Mouse (Mus musculus): Measurements from ENCODE around the gene Ddx52. TPM values are rescaled to one million over a fixed set of nuclear protein-coding genes. Genes with fewer than 3 reads are reported as not detected.

Gene Ddx52
- polyA plus RNA-seq, 1 experiment: 19.4 TPM

- no peaks in the 10 kb centered on the region for H3K4me1 ChIP-seq (ENCODE audit: control insufficient read depth, insufficient read depth, low read length)
- TF ChIP-seq CTCF (IDR thresholded peaks at IDR 0.05; ENCODE audit: control insufficient read depth, insufficient read depth, low read length): no peak
- whole genome bisulfite sequencing: 92% methylated on average over 5 of the region's 5 CpGs
- H3K4me3 ChIP-seq (replicated peaks; ENCODE audit: control insufficient read depth, low read depth, low read length): no peak overlapping the region
- no peak overlapping the region for H3K27ac ChIP-seq (ENCODE audit: control insufficient read depth, insufficient read depth, low read depth, low read length, poor library complexity)
Observed at GRCm38 (mm10) chr11:83997171-83997868, 55.5 kb downstream of the Ddx52 start.

GRCm38 (mm10) chr11:83998993-83999392, 57.1 kb downstream of the Ddx52 start:
- TF ChIP-seq CTCF (IDR thresholded peaks at IDR 0.05; ENCODE audit: control insufficient read depth, insufficient read depth, low read length) (no peak), POLR2A (IDR thresholded peaks at IDR 0.05; ENCODE audit: borderline replicate concordance, control insufficient read depth, low read depth, low read length) (no peak)

GRCm38 (mm10) chr11:83999411-83999915, 57.6 kb downstream of the Ddx52 start:
- Histone ChIP-seq H3K4me1 (ENCODE audit: control insufficient read depth, insufficient read depth, low read length) (no peaks in the 10 kb centered on the region), H3K27ac (ENCODE audit: control insufficient read depth, insufficient read depth, low read depth, low read length, poor library complexity) (no peak overlapping the region), H3K4me3 (replicated peaks; ENCODE audit: control insufficient read depth, low read depth, low read length) (no peak overlapping the region)
- 85% methylated on average over 4 of the region's 4 CpGs for WGBS
- TF ChIP-seq CTCF (IDR thresholded peaks at IDR 0.05; ENCODE audit: control insufficient read depth, insufficient read depth, low read length) (no peak), POLR2A (IDR thresholded peaks at IDR 0.05; ENCODE audit: borderline replicate concordance, control insufficient read depth, low read depth, low read length) (no peak)

More at GRCm38 (mm10) chr11:83998993-83999392, 57.1 kb downstream of the Ddx52 start:
- Histone ChIP-seq H3K4me3 (replicated peaks; ENCODE audit: control insufficient read depth, low read depth, low read length) (no peak overlapping the region), H3K4me1 (ENCODE audit: control insufficient read depth, insufficient read depth, low read length) (no peaks in the 10 kb centered on the region), H3K27ac (ENCODE audit: control insufficient read depth, insufficient read depth, low read depth, low read length, poor library complexity) (no peak overlapping the region)
- 92% methylated on average over 3 of the region's 3 CpGs for WGBS

GRCm38 (mm10) chr11:84001257-84001656, 59.4 kb downstream of the Ddx52 start:
- Histone ChIP-seq H3K27ac (ENCODE audit: control insufficient read depth, insufficient read depth, low read depth, low read length, poor library complexity) (no peak overlapping the region), H3K4me1 (ENCODE audit: control insufficient read depth, insufficient read depth, low read length) (no peaks in the 10 kb centered on the region), H3K4me3 (replicated peaks; ENCODE audit: control insufficient read depth, low read depth, low read length) (no peak overlapping the region)
- WGBS: 86% methylated on average over 3 of the region's 3 CpGs
- TF ChIP-seq POLR2A (IDR thresholded peaks at IDR 0.05; ENCODE audit: borderline replicate concordance, control insufficient read depth, low read depth, low read length) (no peak), CTCF (IDR thresholded peaks at IDR 0.05; ENCODE audit: control insufficient read depth, insufficient read depth, low read length) (no peak)

- WGBS: 94% methylated on average over 6 of the region's 6 CpGs
- H3K4me3 ChIP-seq (replicated peaks; ENCODE audit: control insufficient read depth, low read depth, low read length): no peak overlapping the region
- no peak overlapping the region for H3K27ac ChIP-seq (ENCODE audit: control insufficient read depth, insufficient read depth, low read depth, low read length, poor library complexity)
- TF ChIP-seq POLR2A (IDR thresholded peaks at IDR 0.05; ENCODE audit: borderline replicate concordance, control insufficient read depth, low read depth, low read length) (no peak), CTCF (IDR thresholded peaks at IDR 0.05; ENCODE audit: control insufficient read depth, insufficient read depth, low read length) (no peak)
- H3K4me1 ChIP-seq (ENCODE audit: control insufficient read depth, insufficient read depth, low read length): no peaks in the 10 kb centered on the region
Observed at GRCm38 (mm10) chr11:84003986-84004385, 62.1 kb downstream of the Ddx52 start.

GRCm38 (mm10) chr11:84009001-84009400, 67.1 kb downstream of the Ddx52 start:
- WGBS: 84% methylated on average over 9 of the region's 9 CpGs
- Histone ChIP-seq H3K4me1 (ENCODE audit: control insufficient read depth, insufficient read depth, low read length) (no peaks in the 10 kb centered on the region), H3K4me3 (replicated peaks; ENCODE audit: control insufficient read depth, low read depth, low read length) (no peak overlapping the region), H3K27ac (ENCODE audit: control insufficient read depth, insufficient read depth, low read depth, low read length, poor library complexity) (no peak overlapping the region)
- TF ChIP-seq POLR2A (IDR thresholded peaks at IDR 0.05; ENCODE audit: borderline replicate concordance, control insufficient read depth, low read depth, low read length): no peak
- no peak for TF ChIP-seq CTCF (IDR thresholded peaks at IDR 0.05; ENCODE audit: control insufficient read depth, insufficient read depth, low read length)

GRCm38 (mm10) chr11:84010411-84010810, 68.5 kb downstream of the Ddx52 start:
- no peak overlapping the region for H3K27ac ChIP-seq (ENCODE audit: control insufficient read depth, insufficient read depth, low read depth, low read length, poor library complexity)
- 88% methylated on average over 9 of the region's 9 CpGs for WGBS
- TF ChIP-seq POLR2A (IDR thresholded peaks at IDR 0.05; ENCODE audit: borderline replicate concordance, control insufficient read depth, low read depth, low read length) (no peak), CTCF (IDR thresholded peaks at IDR 0.05; ENCODE audit: control insufficient read depth, insufficient read depth, low read length) (no peak)

GRCm38 (mm10) chr11:84011050-84011449, 69.2 kb downstream of the Ddx52 start:
- H3K4me1 ChIP-seq (ENCODE audit: control insufficient read depth, insufficient read depth, low read length): no peaks in the 10 kb centered on the region
- H3K27ac ChIP-seq (ENCODE audit: control insufficient read depth, insufficient read depth, low read depth, low read length, poor library complexity): no peak overlapping the region
- no peak for TF ChIP-seq CTCF (IDR thresholded peaks at IDR 0.05; ENCODE audit: control insufficient read depth, insufficient read depth, low read length)
- no peak for TF ChIP-seq POLR2A (IDR thresholded peaks at IDR 0.05; ENCODE audit: borderline replicate concordance, control insufficient read depth, low read depth, low read length)
- 91% methylated on average over 12 of the region's 12 CpGs for WGBS
- H3K4me3 ChIP-seq (replicated peaks; ENCODE audit: control insufficient read depth, low read depth, low read length): no peak overlapping the region

More at GRCm38 (mm10) chr11:84010411-84010810, 68.5 kb downstream of the Ddx52 start:
- Histone ChIP-seq H3K4me3 (replicated peaks; ENCODE audit: control insufficient read depth, low read depth, low read length) (no peak overlapping the region), H3K4me1 (ENCODE audit: control insufficient read depth, insufficient read depth, low read length) (no peaks in the 10 kb centered on the region)

Measured in bone marrow, adult 2 months (tissue).